Mouse (Mus musculus): ENCODE measurements around the gene Rasip1. TPM values are rescaled to one million over a fixed set of nuclear protein-coding genes. Genes with fewer than 3 reads are reported as not detected.
A peak's percentile ranks its signal among the peaks of the same experiment; 100 is the strongest.

Gene Rasip1
- polyA plus RNA-seq, 1 experiment from 2014 or later = 6.8 TPM

GRCm38 (mm10) chr7:45682144-45683126 is 55.1 kb downstream of the Rasip1 start:
- WGBS = 29% methylated on average over 14 of the region's 14 CpGs
- Histone ChIP-seq H3K36me3 (replicated peaks) (no peaks in the 10 kb centered on the region), H3K27ac (replicated peaks) (peak overlapping the region; percentile 90), H3K9me3 (no peaks in the 10 kb centered on the region), H3K4me1 (peaks cover 52% of the 10 kb centered on the region), H3K27me3 (replicated peaks; ENCODE audit: low read depth, poor library complexity, severe bottlenecking) (peaks cover 22% of the 10 kb centered on the region; the same call in 1 of the 2 replicates), H3K4me3 (peak overlapping the region; percentile 42)
- peak; percentile 93 for DNase-seq (ENCODE audit: low spot score)

- Histone ChIP-seq H3K4me1 (peaks cover 52% of the 10 kb centered on the region), H3K4me3 (peak within 1 kb of the TSS; percentile 42), H3K9me3 (no peaks in the 10 kb centered on the region), H3K27ac (replicated peaks) (peak within 1 kb of the TSS; percentile 90), H3K27me3 (replicated peaks; ENCODE audit: low read depth, poor library complexity, severe bottlenecking) (peaks cover 22% of the 10 kb centered on the region; the same call in 1 of the 2 replicates), H3K36me3 (replicated peaks) (no peaks in the 10 kb centered on the region)
- no peak for DNase-seq (ENCODE audit: low spot score)
- 68% methylated on average over 7 of the region's 7 CpGs for WGBS
Observed at GRCm38 (mm10) chr7:45683396-45684050, 56.2 kb downstream of the Rasip1 start, which contains the start of gene Ntn5. Ntn5 (plus strand) TSS chr7:45684022.

- Histone ChIP-seq H3K27me3 (replicated peaks; ENCODE audit: low read depth, poor library complexity, severe bottlenecking) (peaks cover 28% of the 10 kb centered on the region; the same call in 1 of the 2 replicates), H3K4me3 (peak overlapping the region; percentile 30; the same call in 1 of the 2 replicates), H3K4me1 (peaks cover 72% of the 10 kb centered on the region), H3K9me3 (no peaks in the 10 kb centered on the region), H3K36me3 (replicated peaks) (no peaks in the 10 kb centered on the region), H3K27ac (replicated peaks) (peak overlapping the region; percentile 76)
- DNase-seq (ENCODE audit: low spot score) = no peak
- WGBS = 43% methylated on average over 10 of the region's 10 CpGs
Observed at GRCm38 (mm10) chr7:45685811-45686210, 58.5 kb downstream of the Rasip1 start.

- H3K36me3 ChIP-seq (replicated peaks) = no peaks in the 10 kb centered on the region
- DNase-seq (ENCODE audit: low spot score) = no peak
- H3K4me3 ChIP-seq = no peak overlapping the region
- WGBS = 74% methylated on average over 3 of the region's 3 CpGs
- peak overlapping the region; percentile 74; the same call in 1 of the 2 replicates for H3K27ac ChIP-seq (replicated peaks)
- H3K9me3 ChIP-seq = no peaks in the 10 kb centered on the region
- peaks cover 28% of the 10 kb centered on the region; the same call in 1 of the 2 replicates for H3K27me3 ChIP-seq (replicated peaks; ENCODE audit: low read depth, poor library complexity, severe bottlenecking)
- peaks cover 72% of the 10 kb centered on the region for H3K4me1 ChIP-seq
Observed at GRCm38 (mm10) chr7:45686841-45687240, 59.6 kb downstream of the Rasip1 start.

Other genes starting within 250 kb of the Rasip1 start
- 285 and 287 TPM in 2 replicates for gene Snrnp70, start 231.7 kb upstream of the Rasip1 start, polyA plus RNA-seq (2016; fragmentation: Nextera tagmentation; extraction: Ambion mirVana)
- 0.06 TPM in 1 of 2 replicates, not detected in the other for gene Kcna7, start 221.8 kb upstream of the Rasip1 start, polyA plus RNA-seq (2016; fragmentation: Nextera tagmentation; extraction: Ambion mirVana)
- gene Ntf5, start 213.8 kb upstream of the Rasip1 start, polyA plus RNA-seq (2016; fragmentation: Nextera tagmentation; extraction: Ambion mirVana) = 2.8 TPM in 2 replicates
- 0.24 and 0.70 TPM in 2 replicates for gene Lhb, start 206.7 kb upstream of the Rasip1 start, polyA plus RNA-seq (2016; fragmentation: Nextera tagmentation; extraction: Ambion mirVana)
- 44.2 and 45.5 TPM in 2 replicates for gene Gys1, start 192.6 kb upstream of the Rasip1 start, polyA plus RNA-seq (2016; fragmentation: Nextera tagmentation; extraction: Ambion mirVana)
- gene Ruvbl2, start 189.4 kb upstream of the Rasip1 start, polyA plus RNA-seq (2016; fragmentation: Nextera tagmentation; extraction: Ambion mirVana) = 227 TPM in 2 replicates
- 5,460 and 5,734 TPM in 2 replicates for gene Ftl1, start 167.6 kb upstream of the Rasip1 start, polyA plus RNA-seq (2016; fragmentation: Nextera tagmentation; extraction: Ambion mirVana)
- gene Bax, start 160.6 kb upstream of the Rasip1 start, polyA plus RNA-seq (2016; fragmentation: Nextera tagmentation; extraction: Ambion mirVana) = 243 and 247 TPM in 2 replicates
- 0.93 and 1.4 TPM in 2 replicates for gene Tulp2, start 145.6 kb upstream of the Rasip1 start, polyA plus RNA-seq (2016; fragmentation: Nextera tagmentation; extraction: Ambion mirVana)
- not detected in 2 replicates for gene Gm45808, start 140.7 kb upstream of the Rasip1 start, polyA plus RNA-seq (2016; fragmentation: Nextera tagmentation; extraction: Ambion mirVana)
- 5.7 and 7.4 TPM in 2 replicates for gene Dhdh, start 138.7 kb upstream of the Rasip1 start, polyA plus RNA-seq (2016; fragmentation: Nextera tagmentation; extraction: Ambion mirVana)
- gene Nucb1, start 117.1 kb upstream of the Rasip1 start, polyA plus RNA-seq (2016; fragmentation: Nextera tagmentation; extraction: Ambion mirVana) = 115 and 123 TPM in 2 replicates
- 18.6 and 21.6 TPM in 2 replicates for gene Ppp1r15a, start 101.2 kb upstream of the Rasip1 start, polyA plus RNA-seq (2016; fragmentation: Nextera tagmentation; extraction: Ambion mirVana)
- gene Plekha4, start 101.2 kb upstream of the Rasip1 start, polyA plus RNA-seq (2016; fragmentation: Nextera tagmentation; extraction: Ambion mirVana) = 1.9 and 2.3 TPM in 2 replicates
- gene Hsd17b14, start 72.6 kb upstream of the Rasip1 start, polyA plus RNA-seq (2016; fragmentation: Nextera tagmentation; extraction: Ambion mirVana) = 0.87 and 0.92 TPM in 2 replicates
- 51.1 and 51.9 TPM in 2 replicates for gene Bcat2, start 57.3 kb upstream of the Rasip1 start, polyA plus RNA-seq (2016; fragmentation: Nextera tagmentation; extraction: Ambion mirVana)
- gene Fgf21, start 12.0 kb upstream of the Rasip1 start, polyA plus RNA-seq (2016; fragmentation: Nextera tagmentation; extraction: Ambion mirVana) = not detected in 2 replicates
- 0.07 and 0.44 TPM in 2 replicates for gene Fut1, start 10.2 kb upstream of the Rasip1 start, polyA plus RNA-seq (2016; fragmentation: Nextera tagmentation; extraction: Ambion mirVana)
- 0.07 and 0.10 TPM in 2 replicates for gene Izumo1, start 5.7 kb upstream of the Rasip1 start, polyA plus RNA-seq (2016; fragmentation: Nextera tagmentation; extraction: Ambion mirVana)
- 1.3 and 3.1 TPM in 2 replicates for gene Mamstr, start 12.5 kb downstream of the Rasip1 start, polyA plus RNA-seq (2016; fragmentation: Nextera tagmentation; extraction: Ambion mirVana)
- 0.07 and 0.16 TPM in 2 replicates for gene Fut2, start 38.9 kb downstream of the Rasip1 start, polyA plus RNA-seq (2016; fragmentation: Nextera tagmentation; extraction: Ambion mirVana)
- 0.28 and 0.42 TPM in 2 replicates for gene Ntn5, start 56.5 kb downstream of the Rasip1 start, polyA plus RNA-seq (2016; fragmentation: Nextera tagmentation; extraction: Ambion mirVana)
- gene Sec1, start 66.9 kb downstream of the Rasip1 start, polyA plus RNA-seq (2016; fragmentation: Nextera tagmentation; extraction: Ambion mirVana) = 0.55 and 0.64 TPM in 2 replicates
- gene Car11, start 72.4 kb downstream of the Rasip1 start, polyA plus RNA-seq (2016; fragmentation: Nextera tagmentation; extraction: Ambion mirVana) = 8.5 and 9.1 TPM in 2 replicates
- gene Dbp, start 77.6 kb downstream of the Rasip1 start, polyA plus RNA-seq (2016; fragmentation: Nextera tagmentation; extraction: Ambion mirVana) = 3.6 and 4.3 TPM in 2 replicates
- 1,168 and 1,206 TPM in 2 replicates for gene Rpl18, start 88.0 kb downstream of the Rasip1 start, polyA plus RNA-seq (2016; fragmentation: Nextera tagmentation; extraction: Ambion mirVana)
- 41.5 and 42.1 TPM in 2 replicates for gene Sphk2, start 90.5 kb downstream of the Rasip1 start, polyA plus RNA-seq (2016; fragmentation: Nextera tagmentation; extraction: Ambion mirVana)
- gene Fam83e, start 93.7 kb downstream of the Rasip1 start, polyA plus RNA-seq (2016; fragmentation: Nextera tagmentation; extraction: Ambion mirVana) = 1.8 and 2.2 TPM in 2 replicates
- 0.22 TPM in 1 of 2 replicates, not detected in the other for gene Spaca4, start 98.3 kb downstream of the Rasip1 start, polyA plus RNA-seq (2016; fragmentation: Nextera tagmentation; extraction: Ambion mirVana)
- 2.1 and 3.0 TPM in 2 replicates for gene Lmtk3, start 156.2 kb downstream of the Rasip1 start, polyA plus RNA-seq (2016; fragmentation: Nextera tagmentation; extraction: Ambion mirVana)
- 1.6 and 1.7 TPM in 2 replicates for gene Sult2b1, start 157.2 kb downstream of the Rasip1 start, polyA plus RNA-seq (2016; fragmentation: Nextera tagmentation; extraction: Ambion mirVana)
- gene Cyth2, start 187.1 kb downstream of the Rasip1 start, polyA plus RNA-seq (2016; fragmentation: Nextera tagmentation; extraction: Ambion mirVana) = 157 and 161 TPM in 2 replicates
- 0.88 and 1.5 TPM in 2 replicates for gene Kcnj14, start 197.3 kb downstream of the Rasip1 start, polyA plus RNA-seq (2016; fragmentation: Nextera tagmentation; extraction: Ambion mirVana)
- 127 and 132 TPM in 2 replicates for gene Grwd1, start 203.5 kb downstream of the Rasip1 start, polyA plus RNA-seq (2016; fragmentation: Nextera tagmentation; extraction: Ambion mirVana)
- gene Kdelr1, start 245.3 kb downstream of the Rasip1 start, polyA plus RNA-seq (2016; fragmentation: Nextera tagmentation; extraction: Ambion mirVana) = 30.4 and 36.6 TPM in 2 replicates